Mouse (Mus musculus) embryonic facial prominence, embryonic 12.5 days (tissue): Measurements from ENCODE around the gene Gm20937. TPM values are rescaled to one million over a fixed set of nuclear protein-coding genes. Genes with fewer than 3 reads are reported as not detected.
"Not testable (repeated sequence)": the region's sequence is repeated elsewhere in the genome, so short reads cannot be mapped to it uniquely, and the experiment has no call there.

Experiments used
- ATAC-seq: fragments of 200-750 bp; cut with Nextera tagmentation; 2 replicates; pipeline ENCODE4 v1.8.0; 2017; ENCODE audit not compliant: insufficient number of reproducible peaks, insufficient read depth, low FRiP score, low TSS enrichment
- H3K27ac ChIP-seq: fragments of 300-500 bp; sonication (generic); 2 replicates; pipeline ENCODE4 v1.5.1; 2016; ENCODE audit warnings: mild to moderate bottlenecking
- H3K27me3 ChIP-seq: fragments of 300-500 bp; sonication (generic); 2 replicates; pipeline ENCODE4 v1.6.1; 2016; ENCODE audit warnings: mild to moderate bottlenecking, moderate library complexity
- H3K36me3 ChIP-seq: fragments of 300-500 bp; sonication (generic); 2 replicates; pipeline ENCODE4 v1.6.1; 2016; ENCODE audit warnings: mild to moderate bottlenecking
- H3K4me1 ChIP-seq: fragments of 300-500 bp; sonication (generic); 2 replicates; pipeline ENCODE4 v1.6.1; 2016
- H3K4me2 ChIP-seq: fragments of 300-500 bp; sonication (generic); replicated peaks from 2 replicates; pipeline ENCODE4 v1.6.1; 2016; ENCODE audit warnings: mild to moderate bottlenecking, moderate library complexity
- H3K4me3 ChIP-seq: fragments of 300-500 bp; sonication (generic); 2 replicates; pipeline ENCODE4 v1.5.1; 2016; ENCODE audit warnings: mild to moderate bottlenecking
- H3K9ac ChIP-seq: fragments of 300-500 bp; sonication (generic); 2 replicates; pipeline ENCODE4 v1.6.1; 2016; ENCODE audit warnings: mild to moderate bottlenecking, moderate library complexity
- H3K9me3 ChIP-seq: fragments of 300-500 bp; sonication (generic); 2 replicates; pipeline ENCODE4 v1.6.1; 2016; ENCODE audit warnings: mild to moderate bottlenecking, moderate library complexity
- WGBS: fragments of 180-500 bp; shearing (Covaris S2); methylation state at CpG from one replicate; pipeline ENCODE4 v1.1.7; 2016; 5-methylcytosine and 5-hydroxymethylcytosine counted together
- polyA plus RNA-seq: library from polyadenylated mRNA; unstranded; fragments of >200 nt; fragmentation: Nextera tagmentation; extraction: Ambion mirVana; gene quantifications from 2 replicates; pipeline ENCODE4 v1.2.1, GENCODE M21; 2016

Gene Gm20937
- not detected in 2 replicates for polyA plus RNA-seq

GRCm38 (mm10) chrY:68294798-68295197 lies at the start of gene Gm20937:
Gm20937 (minus strand) TSS chrY:68294898.
- H3K9ac ChIP-seq, H3K9me3 ChIP-seq, H3K27ac ChIP-seq, H3K36me3 ChIP-seq, H3K27me3 ChIP-seq, H3K4me1 ChIP-seq, H3K4me3 ChIP-seq, ATAC-seq, H3K4me2 ChIP-seq: not testable (repeated sequence)
- no CpG with 5 or more reads among the region's 6 CpGs for WGBS

Other genes starting within 250 kb of the Gm20937 start
- not detected in 2 replicates for gene Gm20816, start 243.1 kb upstream of the Gm20937 start, polyA plus RNA-seq